Mouse (Mus musculus) CD4-positive, CD25-positive, alpha-beta regulatory T cell, adult 4 months (primary cell): ENCODE data around the gene Mdh1b. TPM values are rescaled to one million over a fixed set of nuclear protein-coding genes. Genes with fewer than 3 reads are reported as not detected.

ENCODE experiments used
- ATAC-seq: one replicate; pipeline ENCODE4 v1.8.0; 2017
- polyA plus RNA-seq, 2 experiments: library from polyadenylated mRNA; unstranded; fragments of 100-300 nt; shearing (Covaris generic); gene quantifications; one replicate each; pipeline ENCODE4 v1.2.1; 2017

The Mdh1b gene
- polyA plus RNA-seq, result not detected

DNA sequence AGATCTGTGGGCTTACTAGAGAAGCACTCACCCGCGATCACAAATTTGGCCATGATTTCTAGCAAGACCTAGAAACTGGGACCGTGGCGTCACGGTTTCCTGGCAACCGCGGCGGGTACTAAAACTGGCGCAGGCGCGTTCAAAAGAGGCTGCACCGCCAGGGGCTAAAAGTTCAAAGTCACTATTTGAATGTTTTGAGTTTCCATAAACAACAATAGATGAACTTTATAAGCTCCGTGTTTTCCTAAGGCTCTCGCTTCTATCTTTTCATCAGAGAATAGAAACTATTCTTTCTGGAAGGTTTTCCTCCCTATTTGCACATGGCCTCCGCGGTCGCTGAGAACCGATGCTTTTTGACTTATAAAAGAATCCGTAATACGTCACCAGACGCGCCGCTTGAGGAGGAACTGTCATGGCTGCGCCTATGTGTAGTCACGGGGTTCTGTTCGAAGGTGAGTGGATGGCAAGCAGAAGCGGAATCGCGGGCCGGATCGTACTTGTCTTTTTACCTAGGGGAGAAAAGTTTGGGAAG is at the start of gene Mdh1b, which contains the start of gene Fastkd2:
Mdh1b (minus strand) TSS at position 79 of the 532 bp plus-strand sequence.
Fastkd2 (plus strand) TSS at position 375 of the 532 bp plus-strand sequence.
- peak; percentile 99 for ATAC-seq

- ATAC-seq, result no peak
These were observed 46.9 kb upstream of the Mdh1b start for GRCm38 (mm10) chr1:63776902-63777630.

DNA sequence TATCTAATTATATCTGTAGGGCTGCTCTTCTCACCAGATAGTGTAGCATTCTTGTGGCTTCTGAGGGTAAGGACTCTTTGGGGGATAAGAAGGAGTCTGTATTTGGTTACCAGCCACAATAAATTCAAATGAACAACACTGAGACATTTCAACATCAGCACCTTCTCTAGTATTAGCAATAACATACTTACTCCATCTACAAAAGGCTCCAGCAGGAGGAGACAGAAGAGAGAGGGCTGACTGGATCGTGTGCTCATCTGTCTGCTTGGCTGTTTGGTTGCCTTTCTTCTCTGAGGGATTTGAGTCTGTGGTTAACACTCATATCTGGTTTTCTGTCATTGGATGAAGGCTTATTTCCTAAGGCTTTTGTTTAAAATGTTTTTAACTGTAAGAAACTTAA is 46.3 kb upstream of the Mdh1b start:
- no peak for ATAC-seq

GRCm38 (mm10) chr1:63770309-63770708 is 40.2 kb upstream of the Mdh1b start:
- no peak for ATAC-seq

DNA sequence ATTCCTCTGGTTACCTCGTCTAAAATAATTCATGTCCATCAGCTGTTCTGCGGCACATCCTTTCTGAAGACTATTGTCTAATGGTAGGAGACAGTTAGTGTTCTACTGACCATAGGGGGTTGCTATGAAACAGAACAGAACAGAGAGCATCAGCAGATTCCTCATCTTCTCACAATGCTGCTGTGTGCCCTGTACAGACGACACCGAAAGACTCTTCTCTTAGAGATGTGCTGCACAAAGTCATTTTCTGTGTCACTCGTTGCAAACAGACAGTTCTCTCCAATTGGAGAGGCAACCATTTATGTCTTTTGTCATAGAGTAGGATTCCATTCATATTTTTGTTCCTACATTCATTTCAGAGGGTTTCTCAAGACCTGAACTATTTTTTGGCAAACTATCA is 39.0 kb upstream of the Mdh1b start, which contains the start of gene 4933402D24Rik:
4933402D24Rik (minus strand) TSS at position 101 of the 400 bp plus-strand sequence.
- no peak for ATAC-seq

DNA sequence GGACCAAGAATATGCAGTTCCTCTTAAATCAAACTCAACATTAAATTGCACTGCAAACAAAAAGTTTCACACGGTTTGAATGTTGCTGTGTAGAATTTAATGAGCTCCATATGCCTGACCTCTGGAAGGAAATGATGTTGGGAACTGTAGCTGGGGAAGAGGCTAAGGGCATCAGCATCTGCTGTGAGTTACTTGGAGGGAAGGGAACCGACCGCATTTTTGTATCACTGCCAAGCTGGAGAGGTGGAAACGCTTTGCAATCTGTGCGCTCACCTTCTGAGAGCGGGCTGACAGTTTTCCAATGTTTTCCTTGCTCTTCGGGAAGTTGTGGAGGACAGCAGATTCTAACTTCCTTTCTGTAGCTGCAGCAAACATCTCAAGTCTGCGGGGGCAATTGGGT is 38.0 kb upstream of the Mdh1b start:
- ATAC-seq, result no peak

DNA sequence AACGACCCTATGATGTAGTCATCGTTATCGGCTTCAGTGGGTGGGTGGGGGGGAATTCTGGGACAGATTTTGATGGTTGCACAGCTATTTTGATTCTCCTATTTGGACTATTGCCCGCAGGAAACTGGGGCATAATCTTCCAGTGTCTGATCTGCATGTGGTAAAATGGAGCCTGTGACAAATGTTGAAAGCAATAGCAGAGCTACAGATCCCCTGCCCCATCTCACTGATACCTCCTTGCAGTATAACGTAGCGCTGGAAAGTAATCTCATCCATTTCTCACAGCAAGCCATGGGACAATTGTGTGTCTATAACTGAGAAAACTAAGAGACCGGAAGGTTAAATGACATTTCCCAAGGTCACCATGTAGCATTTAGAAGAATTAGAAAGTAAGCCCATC is 34.3 kb upstream of the Mdh1b start:
- ATAC-seq, result no peak

DNA sequence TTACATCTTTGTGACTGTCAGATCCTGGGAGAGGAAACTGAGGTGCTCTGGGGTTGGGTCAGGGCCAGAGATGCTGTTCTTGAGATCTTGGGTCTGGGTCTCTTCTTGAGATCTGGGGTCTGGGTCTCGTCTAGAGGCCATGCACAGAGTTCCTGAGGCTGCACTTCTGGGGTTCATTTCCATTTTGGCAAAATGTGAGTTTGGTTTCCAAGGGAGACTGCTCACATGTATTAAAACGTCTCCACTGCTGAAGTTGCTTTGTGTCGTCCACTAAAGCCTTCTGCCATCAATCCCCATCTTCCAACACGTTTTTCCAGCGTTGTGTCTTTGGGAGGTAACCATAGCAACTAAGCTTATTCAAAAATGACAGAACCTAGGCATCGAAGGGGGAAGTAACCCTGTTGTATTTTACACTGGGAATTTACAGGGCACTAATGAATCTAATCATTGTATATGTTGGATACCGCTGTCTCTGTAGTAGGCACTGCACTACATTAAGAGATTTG is 33.8 kb upstream of the Mdh1b start:
- no peak for ATAC-seq

DNA sequence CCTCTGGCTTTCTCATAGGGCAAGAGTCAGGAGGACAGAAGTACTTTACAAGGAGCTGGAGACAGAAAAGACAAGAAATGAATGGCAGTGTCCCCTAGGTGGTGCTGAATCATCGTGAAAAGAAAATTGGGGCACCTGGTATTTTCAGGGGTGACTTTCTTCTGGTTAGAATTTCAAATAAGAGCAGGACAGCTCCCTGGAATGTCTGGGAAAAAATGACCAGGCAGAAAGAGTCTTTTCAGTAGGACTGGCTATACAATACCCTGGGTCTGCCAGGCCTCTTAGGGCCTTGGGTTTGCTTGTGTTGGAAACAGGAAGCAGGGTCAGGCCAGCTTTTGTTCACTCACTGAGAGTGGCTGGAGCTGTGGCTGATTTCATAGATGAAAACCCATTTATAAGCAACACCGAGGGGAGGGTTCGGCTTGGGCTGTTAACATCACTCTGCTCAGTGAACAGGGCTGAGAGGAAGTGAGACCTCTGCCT is 33.1 kb upstream of the Mdh1b start:
- ATAC-seq, result no peak

DNA sequence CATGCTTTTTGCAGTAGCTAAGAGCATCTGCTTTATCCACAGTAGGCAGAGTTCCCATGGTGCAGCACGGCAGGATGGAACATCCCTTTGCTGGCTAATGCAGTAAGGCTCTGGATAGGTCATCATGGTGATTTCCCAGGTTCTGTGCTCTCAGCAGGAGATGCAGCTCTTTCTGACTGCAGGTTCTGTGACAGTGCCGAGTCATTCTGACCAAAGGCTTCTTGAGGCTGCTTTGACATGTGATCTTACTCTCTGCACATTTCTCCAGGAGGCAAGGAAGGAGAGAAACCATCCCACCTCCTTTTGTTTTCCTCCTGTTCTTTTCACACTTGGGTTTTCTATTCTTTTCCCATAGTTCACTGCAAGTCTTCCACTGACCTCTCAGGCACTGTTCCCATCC is 25.9 kb upstream of the Mdh1b start:
- ATAC-seq, result no peak

GRCm38 (mm10) chr1:63729796-63730195 is 322 bp downstream of the Mdh1b start:
- ATAC-seq, result no peak

- ATAC-seq, result no peak
These were observed 10.0 kb downstream of the Mdh1b start for GRCm38 (mm10) chr1:63720161-63720560.

DNA sequence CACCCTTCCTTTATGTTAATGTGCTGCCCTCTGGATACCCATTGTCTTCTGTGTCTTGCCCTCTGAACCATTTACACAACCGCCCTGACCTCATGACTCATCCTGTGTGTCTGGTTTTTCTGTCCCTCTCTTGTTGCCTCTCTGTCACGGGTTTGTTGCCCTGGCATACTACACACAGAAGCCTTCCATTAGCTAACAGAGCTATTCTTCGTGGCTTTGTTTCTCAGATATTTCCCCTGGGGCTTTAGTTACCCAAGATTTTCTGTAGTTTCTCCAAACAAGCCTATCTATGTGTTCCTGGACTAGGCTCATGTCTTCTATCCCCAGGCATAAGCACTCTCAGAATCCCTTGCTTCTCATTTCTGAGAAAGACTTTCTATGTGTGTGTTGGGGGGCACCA is 21.2 kb downstream of the Mdh1b start:
- no peak for ATAC-seq

DNA sequence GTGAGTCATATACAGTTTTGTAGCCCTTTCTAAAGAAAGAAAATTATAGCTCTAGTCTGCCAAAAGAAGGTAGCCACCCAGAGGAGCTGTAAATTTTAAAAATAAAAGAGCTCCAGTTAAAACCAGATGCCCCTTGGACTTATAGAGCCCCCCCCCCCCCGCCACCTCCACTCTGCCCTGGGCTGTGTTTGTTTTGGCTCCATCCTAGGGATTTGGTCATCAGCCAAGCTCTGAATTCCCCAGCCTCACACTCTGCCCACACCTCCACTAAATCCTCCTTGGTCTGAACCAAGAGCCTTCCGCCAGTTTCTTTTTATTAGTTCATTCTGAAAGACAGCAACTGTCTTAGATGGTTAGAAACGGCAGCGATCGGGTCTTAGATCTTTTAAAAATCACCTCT is 24.4 kb downstream of the Mdh1b start:
- no peak for ATAC-seq

GRCm38 (mm10) chr1:63696861-63697260 is 33.3 kb downstream of the Mdh1b start:
- ATAC-seq, result no peak

- no peak for ATAC-seq
These were observed 43.3 kb downstream of the Mdh1b start, which contains the start of gene Dytn for GRCm38 (mm10) chr1:63686827-63687226. TSS of gene Dytn (minus strand) at chr1:63686927.

DNA sequence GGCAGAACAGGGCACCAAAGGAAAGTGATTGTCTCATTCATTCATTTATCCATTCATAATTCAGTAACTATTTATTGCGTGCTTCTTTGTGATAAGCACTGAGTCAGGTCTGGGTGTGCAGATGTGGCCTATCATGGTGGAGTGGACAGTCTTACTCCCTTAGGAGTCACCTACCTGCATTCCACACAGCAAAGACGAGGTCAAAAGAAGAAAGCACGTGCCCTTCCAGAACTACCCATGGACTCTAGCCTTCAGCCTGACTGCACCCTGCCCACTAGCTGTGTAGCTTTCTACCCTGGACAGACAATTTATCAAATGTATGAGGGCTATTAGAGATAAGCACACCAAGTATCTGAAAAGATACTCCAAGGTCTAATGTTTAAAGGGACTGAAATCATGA is 54.1 kb downstream of the Mdh1b start:
- ATAC-seq, result no peak

- no peak for ATAC-seq
These were observed 61.3 kb downstream of the Mdh1b start for GRCm38 (mm10) chr1:63668852-63669160.

GRCm38 (mm10) chr1:63667949-63668851 is 61.9 kb downstream of the Mdh1b start:
- no peak for ATAC-seq

DNA sequence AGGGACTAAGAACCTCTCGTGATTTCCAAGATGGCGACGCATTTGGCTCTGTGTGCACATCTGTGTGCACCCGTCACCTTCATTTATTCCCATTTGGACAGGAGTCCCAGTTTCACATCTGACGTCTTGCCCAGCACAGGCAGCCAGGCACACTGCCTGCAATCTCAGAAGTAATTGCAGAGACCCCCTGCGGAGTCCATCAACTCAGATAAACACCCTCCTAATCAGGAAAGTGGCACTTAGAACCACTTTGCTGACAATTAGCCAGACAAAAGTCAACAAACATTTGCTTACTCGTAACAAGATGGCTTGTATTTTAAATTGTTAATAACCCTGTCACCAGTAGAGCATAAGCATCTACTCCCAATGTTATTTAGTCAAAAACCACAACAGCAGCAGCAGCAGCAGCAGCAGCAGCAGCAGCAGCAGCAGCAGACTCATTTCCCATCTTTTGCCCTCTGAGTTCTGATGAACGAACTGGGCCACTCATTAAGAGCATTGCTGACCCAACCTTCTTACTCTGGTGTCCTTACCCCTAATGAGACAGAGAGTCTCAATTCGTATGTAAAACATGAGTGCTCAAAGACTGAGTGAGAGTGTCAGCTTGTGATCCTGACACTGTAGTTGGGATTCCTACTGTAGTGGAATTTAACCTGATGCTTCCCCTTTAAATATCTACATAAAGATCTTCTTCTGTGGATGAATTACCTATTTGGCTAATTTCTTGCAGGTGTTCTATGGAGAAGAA is 62.7 kb downstream of the Mdh1b start:
- no peak for ATAC-seq

DNA sequence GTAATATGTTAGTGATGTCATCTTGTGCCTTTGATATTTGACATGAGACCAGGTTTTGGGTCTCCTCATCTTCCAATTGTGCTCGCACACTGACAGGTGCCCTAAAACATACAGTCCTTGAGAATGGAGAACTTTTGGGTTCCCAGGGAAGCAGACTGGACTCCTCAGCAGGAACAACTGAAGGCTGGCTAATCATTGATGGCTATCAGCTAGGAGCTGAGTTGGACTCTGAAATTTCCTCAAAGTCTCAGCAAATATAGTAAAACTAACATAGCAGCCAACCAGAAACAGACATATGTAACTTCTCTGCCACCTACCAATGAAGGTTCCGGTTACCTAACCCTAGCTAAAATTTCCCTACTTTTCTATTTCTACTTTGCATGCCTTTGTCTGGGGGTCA is 64.0 kb downstream of the Mdh1b start:
- no peak for ATAC-seq

DNA sequence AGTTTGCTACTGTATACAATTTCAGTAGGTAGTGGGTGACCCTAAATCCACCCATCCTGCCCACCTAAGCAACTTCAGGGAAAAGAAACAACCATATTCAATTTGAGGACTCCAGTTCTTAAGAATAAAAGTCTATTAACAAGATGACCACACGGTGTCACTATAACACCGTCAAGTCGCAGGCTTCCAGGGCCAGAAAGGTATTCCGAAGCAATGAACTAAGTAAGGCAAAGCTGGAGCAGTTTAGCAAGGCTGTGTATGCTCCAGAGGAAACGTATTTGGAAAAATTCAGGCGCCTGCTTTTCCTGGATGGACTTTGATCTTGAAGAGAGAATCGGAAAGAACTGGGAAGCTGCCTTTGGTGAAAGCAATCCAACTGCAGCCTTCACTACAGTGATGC is 70.5 kb downstream of the Mdh1b start:
- ATAC-seq, result peak; percentile 75
